Mouse (Mus musculus) heart, adult 18-20 months (tissue): ENCODE results near the gene Snx18. TPM values are rescaled to one million over a fixed set of nuclear protein-coding genes. Genes with fewer than 3 reads are reported as not detected.

Source experiments
- DNase-seq, 2 experiments: peaks; one replicate each; pipeline ENCODE4 v3.0.0; 2021 to 2022; ENCODE audit warnings: mixed read lengths in 1 of 2
- long read RNA-seq, 2 experiments: library from polyadenylated mRNA; stranded (forward); transcript quantifications; one replicate each; pipeline ENCODE4 v2.0.0; 2021
- total RNA-seq, 2 experiments: library from RNA; stranded (reverse); gene quantifications; 2 replicates each; pipeline ENCODE4 v1.2.3; 2021

Gene Snx18
- 10 to 100 TPM; 20.2 to 20.4 TPM for total RNA-seq
- long read RNA-seq, experiment 1, full-length matches to known transcripts, result 25 of 25 reads
- long read RNA-seq, experiment 1, partial matches to known transcripts, result 0 of 25 reads
- long read RNA-seq, experiment 1, other reads (novel, unspliced or antisense), result 0 of 25 reads
- long read RNA-seq, experiment 2, full-length matches to known transcripts, result 7 of 8 reads
- long read RNA-seq, experiment 2, partial matches to known transcripts, result 0 of 8 reads
- long read RNA-seq, experiment 2, other reads (novel, unspliced or antisense), result 1 of 8 reads

- DNase-seq, result peak; percentile 94
Measured at GRCm38 (mm10) chr13:113617891-113618823, at the start of gene Snx18. Gene Snx18, minus strand, starts transcription at chr13:113618564.

GRCm38 (mm10) chr13:113663883-113664282, 45.5 kb upstream of the Snx18 start:
- no peak for DNase-seq

GRCm38 (mm10) chr13:113663151-113663779, 44.9 kb upstream of the Snx18 start, which contains the start of gene Hspb3:
Gene Hspb3, minus strand, starts transcription at chr13:113663676.
- peak; percentile 58 to 66 for DNase-seq

- peak; percentile 36 to 43 for DNase-seq
Measured at GRCm38 (mm10) chr13:113661826-113662271, 43.5 kb upstream of the Snx18 start.

- DNase-seq, result peak; percentile 42 to 57
Measured at GRCm38 (mm10) chr13:113660576-113661310, 42.4 kb upstream of the Snx18 start.

- no peak for DNase-seq
Measured at GRCm38 (mm10) chr13:113657204-113657603, 38.8 kb upstream of the Snx18 start.

GRCm38 (mm10) chr13:113656639-113657038, 38.3 kb upstream of the Snx18 start:
- no peak for DNase-seq

- DNase-seq, result no peak
Measured at GRCm38 (mm10) chr13:113655511-113655910, 37.1 kb upstream of the Snx18 start.

- peak in 1 of 2 experiments; percentile 43 for DNase-seq
Measured at GRCm38 (mm10) chr13:113640944-113641597, 22.7 kb upstream of the Snx18 start.

- DNase-seq, result peak in 1 of 2 experiments; percentile 47
Measured at GRCm38 (mm10) chr13:113638914-113639313, 20.6 kb upstream of the Snx18 start.

- peak; percentile 20 to 26 for DNase-seq
Measured at GRCm38 (mm10) chr13:113635799-113636222, 17.4 kb upstream of the Snx18 start.

- DNase-seq, result no peak
Measured at GRCm38 (mm10) chr13:113634732-113635481, 16.5 kb upstream of the Snx18 start.

- DNase-seq, result no peak
Measured at GRCm38 (mm10) chr13:113632506-113632905, 14.1 kb upstream of the Snx18 start.

- DNase-seq, result no peak
Measured at GRCm38 (mm10) chr13:113627601-113628000, 9.2 kb upstream of the Snx18 start.

- DNase-seq, result peak in 1 of 2 experiments; percentile 18
Measured at GRCm38 (mm10) chr13:113622865-113623255, 4.5 kb upstream of the Snx18 start.

GRCm38 (mm10) chr13:113622122-113622864, 3.9 kb upstream of the Snx18 start:
- peak in 1 of 2 experiments; percentile 26 for DNase-seq

- peak in 1 of 2 experiments; percentile 19 for DNase-seq
Measured at GRCm38 (mm10) chr13:113619003-113619402, 639 bp upstream of the Snx18 start.

- peak in 1 of 2 experiments; percentile 64 for DNase-seq
Measured at GRCm38 (mm10) chr13:113617338-113617890, 950 bp downstream of the Snx18 start.

GRCm38 (mm10) chr13:113616751-113617337, 1.5 kb downstream of the Snx18 start:
- peak in 1 of 2 experiments; percentile 68 for DNase-seq
